Mouse (Mus musculus): ENCODE data around the gene Kpna3. TPM values are rescaled to one million over a fixed set of nuclear protein-coding genes. Genes with fewer than 3 reads are reported as not detected.
A peak's percentile ranks its signal among the peaks of the same experiment; 100 is the strongest.

Kpna3 gene
- polyA plus RNA-seq (2014; fragmentation: Nextera tagmentation; extraction: Ambion mirVana): 58.5 and 59.0 TPM in 2 replicates

- ATAC-seq (ENCODE audit: insufficient number of reproducible peaks, insufficient read depth, low FRiP score, low read depth): peak; percentile 97
- H3K4me2 ChIP-seq (replicated peaks; ENCODE audit: low read depth, low read length): peak within 1 kb of the TSS; percentile 60
- WGBS: under 1% methylated on average over 79 of the region's 85 CpGs
- 0 out of 2 replicates have a peak, but pooled peaks cover 2% of the 10 kb centered on the region for H3K4me1 ChIP-seq (ENCODE audit: control insufficient read depth, insufficient read depth, low read length)
- no peaks in the 10 kb centered on the region for H3K9me3 ChIP-seq (ENCODE audit: control insufficient read depth, low read depth, low read length)
- H3K36me3 ChIP-seq (ENCODE audit: control insufficient read depth, insufficient read depth, low read length): no peaks in the 10 kb centered on the region
- peak within 1 kb of the TSS; percentile 87 for H3K9ac ChIP-seq (replicated peaks; ENCODE audit: low read depth, low read length)
- H3K27ac ChIP-seq (ENCODE audit: low read length): peak within 1 kb of the TSS; percentile 97
- H3K27me3 ChIP-seq (ENCODE audit: control insufficient read depth, insufficient read depth, low read length): no peaks in the 10 kb centered on the region
- peak within 1 kb of the TSS; percentile 77 for H3K4me3 ChIP-seq (ENCODE audit: low read depth, low read length)
Measured at GRCm38 (mm10) chr14:61439661-61440559, at the start of gene Kpna3. Gene Kpna3 (minus strand): TSS chr14:61439874.

- Histone ChIP-seq H3K9me3 (ENCODE audit: control insufficient read depth, low read depth, low read length) (no peaks in the 10 kb centered on the region), H3K27me3 (ENCODE audit: control insufficient read depth, insufficient read depth, low read length) (no peaks in the 10 kb centered on the region), H3K27ac (ENCODE audit: low read length) (no peak overlapping the region), H3K9ac (replicated peaks; ENCODE audit: low read depth, low read length) (no peak overlapping the region), H3K4me2 (replicated peaks; ENCODE audit: low read depth, low read length) (no peak overlapping the region), H3K36me3 (ENCODE audit: control insufficient read depth, insufficient read depth, low read length) (no peaks in the 10 kb centered on the region), H3K4me1 (ENCODE audit: control insufficient read depth, insufficient read depth, low read length) (no peaks in the 10 kb centered on the region), H3K4me3 (ENCODE audit: low read depth, low read length) (no peak overlapping the region)
- no peak for ATAC-seq (ENCODE audit: insufficient number of reproducible peaks, insufficient read depth, low FRiP score, low read depth)
- 69% methylated on average over 2 of the region's 2 CpGs for WGBS
Measured at GRCm38 (mm10) chr14:61460365-61460764, 20.7 kb upstream of the Kpna3 start.

- Histone ChIP-seq H3K4me3 (ENCODE audit: low read depth, low read length) (no peak overlapping the region), H3K9ac (replicated peaks; ENCODE audit: low read depth, low read length) (no peak overlapping the region), H3K9me3 (ENCODE audit: control insufficient read depth, low read depth, low read length) (no peaks in the 10 kb centered on the region), H3K4me1 (ENCODE audit: control insufficient read depth, insufficient read depth, low read length) (no peaks in the 10 kb centered on the region), H3K4me2 (replicated peaks; ENCODE audit: low read depth, low read length) (no peak overlapping the region), H3K27ac (ENCODE audit: low read length) (no peak overlapping the region), H3K27me3 (ENCODE audit: control insufficient read depth, insufficient read depth, low read length) (no peaks in the 10 kb centered on the region), H3K36me3 (ENCODE audit: control insufficient read depth, insufficient read depth, low read length) (no peaks in the 10 kb centered on the region)
- ATAC-seq (ENCODE audit: insufficient number of reproducible peaks, insufficient read depth, low FRiP score, low read depth): no peak
- 33% methylated on average over 6 of the region's 6 CpGs for WGBS
Measured at GRCm38 (mm10) chr14:61457468-61457867, 17.8 kb upstream of the Kpna3 start.

GRCm38 (mm10) chr14:61455571-61455970 lies 15.9 kb upstream of the Kpna3 start:
- Histone ChIP-seq H3K27me3 (ENCODE audit: control insufficient read depth, insufficient read depth, low read length) (no peaks in the 10 kb centered on the region), H3K4me2 (replicated peaks; ENCODE audit: low read depth, low read length) (no peak overlapping the region), H3K9me3 (ENCODE audit: control insufficient read depth, low read depth, low read length) (no peaks in the 10 kb centered on the region), H3K9ac (replicated peaks; ENCODE audit: low read depth, low read length) (no peak overlapping the region), H3K4me3 (ENCODE audit: low read depth, low read length) (no peak overlapping the region), H3K27ac (ENCODE audit: low read length) (no peak overlapping the region), H3K36me3 (ENCODE audit: control insufficient read depth, insufficient read depth, low read length) (no peaks in the 10 kb centered on the region), H3K4me1 (ENCODE audit: control insufficient read depth, insufficient read depth, low read length) (no peaks in the 10 kb centered on the region)
- ATAC-seq (ENCODE audit: insufficient number of reproducible peaks, insufficient read depth, low FRiP score, low read depth): no peak
- 77% methylated on average over 3 of the region's 3 CpGs for WGBS

- WGBS: 80% methylated on average over 4 of the region's 4 CpGs
- no peak overlapping the region for H3K4me2 ChIP-seq (replicated peaks; ENCODE audit: low read depth, low read length)
Measured at GRCm38 (mm10) chr14:61453032-61453431, 13.4 kb upstream of the Kpna3 start.

DNA sequence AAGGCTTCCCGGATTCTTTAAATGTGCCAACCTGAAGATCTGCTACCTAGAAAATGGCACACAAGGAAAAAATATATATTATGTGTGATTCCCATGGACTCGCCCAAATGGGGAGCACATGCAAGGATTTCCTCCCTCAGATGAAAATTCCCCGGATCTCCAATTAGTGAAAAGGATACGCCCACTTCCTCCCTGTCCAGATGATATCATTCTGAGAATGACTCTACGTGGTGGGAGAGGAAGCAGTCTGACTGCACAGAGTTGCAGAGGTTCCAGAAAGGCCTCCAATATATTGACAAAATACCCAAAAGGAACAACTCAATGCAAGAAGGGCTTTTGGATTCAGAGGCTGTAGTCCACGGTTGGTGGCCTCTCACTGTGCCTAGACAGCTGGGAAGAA lies 12.8 kb upstream of the Kpna3 start:
- Histone ChIP-seq H3K9me3 (ENCODE audit: control insufficient read depth, low read depth, low read length) (no peaks in the 10 kb centered on the region), H3K4me1 (ENCODE audit: control insufficient read depth, insufficient read depth, low read length) (no peaks in the 10 kb centered on the region), H3K9ac (replicated peaks; ENCODE audit: low read depth, low read length) (no peak overlapping the region), H3K27ac (ENCODE audit: low read length) (no peak overlapping the region), H3K27me3 (ENCODE audit: control insufficient read depth, insufficient read depth, low read length) (no peaks in the 10 kb centered on the region), H3K4me3 (ENCODE audit: low read depth, low read length) (no peak overlapping the region), H3K36me3 (ENCODE audit: control insufficient read depth, insufficient read depth, low read length) (no peaks in the 10 kb centered on the region), H3K4me2 (replicated peaks; ENCODE audit: low read depth, low read length) (no peak overlapping the region)
- WGBS: 53% methylated on average over 6 of the region's 6 CpGs
- no peak for ATAC-seq (ENCODE audit: insufficient number of reproducible peaks, insufficient read depth, low FRiP score, low read depth)

More at GRCm38 (mm10) chr14:61453032-61453431, 13.4 kb upstream of the Kpna3 start:
- H3K27me3 ChIP-seq (ENCODE audit: control insufficient read depth, insufficient read depth, low read length): no peaks in the 10 kb centered on the region
- no peak overlapping the region for H3K4me3 ChIP-seq (ENCODE audit: low read depth, low read length)
- no peaks in the 10 kb centered on the region for H3K4me1 ChIP-seq (ENCODE audit: control insufficient read depth, insufficient read depth, low read length)
- no peak overlapping the region for H3K9ac ChIP-seq (replicated peaks; ENCODE audit: low read depth, low read length)
- no peak overlapping the region for H3K27ac ChIP-seq (ENCODE audit: low read length)
- no peak for ATAC-seq (ENCODE audit: insufficient number of reproducible peaks, insufficient read depth, low FRiP score, low read depth)
- no peaks in the 10 kb centered on the region for H3K9me3 ChIP-seq (ENCODE audit: control insufficient read depth, low read depth, low read length)
- no peaks in the 10 kb centered on the region for H3K36me3 ChIP-seq (ENCODE audit: control insufficient read depth, insufficient read depth, low read length)

- no peaks in the 10 kb centered on the region for H3K27me3 ChIP-seq (ENCODE audit: control insufficient read depth, insufficient read depth, low read length)
- H3K9ac ChIP-seq (replicated peaks; ENCODE audit: low read depth, low read length): no peak overlapping the region
- 84% methylated on average over 6 of the region's 6 CpGs for WGBS
- no peak overlapping the region for H3K4me3 ChIP-seq (ENCODE audit: low read depth, low read length)
- no peaks in the 10 kb centered on the region for H3K36me3 ChIP-seq (ENCODE audit: control insufficient read depth, insufficient read depth, low read length)
- H3K27ac ChIP-seq (ENCODE audit: low read length): no peak overlapping the region
- no peaks in the 10 kb centered on the region for H3K4me1 ChIP-seq (ENCODE audit: control insufficient read depth, insufficient read depth, low read length)
- no peak overlapping the region for H3K4me2 ChIP-seq (replicated peaks; ENCODE audit: low read depth, low read length)
- no peak for ATAC-seq (ENCODE audit: insufficient number of reproducible peaks, insufficient read depth, low FRiP score, low read depth)
- no peaks in the 10 kb centered on the region for H3K9me3 ChIP-seq (ENCODE audit: control insufficient read depth, low read depth, low read length)
Measured at GRCm38 (mm10) chr14:61447775-61448174, 8.1 kb upstream of the Kpna3 start.

GRCm38 (mm10) chr14:61439141-61439660 lies 473 bp downstream of the Kpna3 start:
- H3K4me3 ChIP-seq (ENCODE audit: low read depth, low read length): peak overlapping the region; percentile 77
- 0 out of 2 replicates have a peak, but pooled peaks cover 2% of the 10 kb centered on the region for H3K4me1 ChIP-seq (ENCODE audit: control insufficient read depth, insufficient read depth, low read length)
- WGBS: under 1% methylated on average over 53 of the region's 62 CpGs
- no peaks in the 10 kb centered on the region for H3K36me3 ChIP-seq (ENCODE audit: control insufficient read depth, insufficient read depth, low read length)
- H3K9me3 ChIP-seq (ENCODE audit: control insufficient read depth, low read depth, low read length): no peaks in the 10 kb centered on the region
- peak overlapping the region; percentile 97 for H3K27ac ChIP-seq (ENCODE audit: low read length)
- peak overlapping the region; percentile 87 for H3K9ac ChIP-seq (replicated peaks; ENCODE audit: low read depth, low read length)
- H3K27me3 ChIP-seq (ENCODE audit: control insufficient read depth, insufficient read depth, low read length): no peaks in the 10 kb centered on the region
- peak overlapping the region; percentile 60 for H3K4me2 ChIP-seq (replicated peaks; ENCODE audit: low read depth, low read length)
- ATAC-seq (ENCODE audit: insufficient number of reproducible peaks, insufficient read depth, low FRiP score, low read depth): peak; percentile 31
